Mouse (Mus musculus): Measurements from ENCODE around the gene Ankle2. TPM values are rescaled to one million over a fixed set of nuclear protein-coding genes. Genes with fewer than 3 reads are reported as not detected.

Ankle2 gene
- total RNA-seq, 2 experiments from 2014 or later = 37.5 to 46.0 TPM

GRCm38 (mm10) chr5:110276910-110277309 is 46.1 kb downstream of the Ankle2 start:
- no peak for DNase-seq (ENCODE audit: low spot score in 2 of 2)
- intact Hi-C loops (cut with DNase I) = no loop called here

GRCm38 (mm10) chr5:110281984-110282383 is 51.2 kb downstream of the Ankle2 start:
- no peak for DNase-seq (ENCODE audit: low spot score in 2 of 2)
- intact Hi-C loops (cut with DNase I) = no loop called here

GRCm38 (mm10) chr5:110284536-110284935 is 53.7 kb downstream of the Ankle2 start:
- intact Hi-C loops (cut with DNase I) = no loop called here
- peak in 1 of 2 experiments; percentile 6 for DNase-seq (ENCODE audit: low spot score in 2 of 2)

GRCm38 (mm10) chr5:110285156-110285555 is 54.4 kb downstream of the Ankle2 start:
- intact Hi-C loops (cut with DNase I) = no loop called here
- DNase-seq (ENCODE audit: low spot score in 2 of 2) = no peak

- peak; percentile 84 to 85 for DNase-seq (ENCODE audit: low spot score in 2 of 2)
- intact Hi-C loops (cut with DNase I) = no loop called here
Observed at GRCm38 (mm10) chr5:110285770-110286445, 55.1 kb downstream of the Ankle2 start, which contains the start of the genes Pxmp2 and Pole. TSS of gene Pxmp2 (minus strand) at chr5:110286186. TSS of gene Pole (plus strand) at chr5:110286306.

GRCm38 (mm10) chr5:110286446-110287083 is 55.8 kb downstream of the Ankle2 start:
- intact Hi-C loops (cut with DNase I) = no loop called here
- DNase-seq (ENCODE audit: low spot score in 2 of 2) = no peak

- no peak for DNase-seq (ENCODE audit: low spot score in 2 of 2)
- intact Hi-C loops (cut with DNase I) = no loop called here
Observed at GRCm38 (mm10) chr5:110287084-110287475, 56.3 kb downstream of the Ankle2 start.

GRCm38 (mm10) chr5:110291649-110292048 is 60.8 kb downstream of the Ankle2 start:
- DNase-seq (ENCODE audit: low spot score in 2 of 2) = no peak
- intact Hi-C loops (cut with DNase I) = no loop called here

- DNase-seq (ENCODE audit: low spot score in 2 of 2) = no peak
- intact Hi-C loops (cut with DNase I) = no loop called here
Observed at GRCm38 (mm10) chr5:110296637-110297036, 65.8 kb downstream of the Ankle2 start.

GRCm38 (mm10) chr5:110300591-110300990 is 69.8 kb downstream of the Ankle2 start:
- intact Hi-C loops (cut with DNase I) = no loop called here
- no peak for DNase-seq (ENCODE audit: low spot score in 2 of 2)

Other genes with a start within 250 kb of the Ankle2 start
- gene Zfp932, start 234.5 kb upstream of the Ankle2 start, total RNA-seq (2021) = 10 to 100 TPM; 44.6 to 56.6 TPM
- gene Gm17655, start 158.5 kb upstream of the Ankle2 start, total RNA-seq (2021) = 10 to 100 TPM in 1 of 2 experiments, 1 to 10 TPM in 1; 8.1 to 10.3 TPM
- under 1 TPM; 0.25 to 0.53 TPM for gene Gm35315, start 136.6 kb upstream of the Ankle2 start, total RNA-seq (2021)
- 10 to 100 TPM in 1 of 2 experiments, 1 to 10 TPM in 1; 9.6 to 12.8 TPM for gene Plcxd1, start 131.0 kb upstream of the Ankle2 start, total RNA-seq (2021)
- 10 to 100 TPM; 80.5 to 95.6 TPM for gene Gtpbp6, start 122.8 kb upstream of the Ankle2 start, total RNA-seq (2021)
- 10 to 100 TPM; 17.4 to 18.6 TPM for gene Zfp605, start 120.9 kb upstream of the Ankle2 start, total RNA-seq (2021)
- gene Chfr, start 95.2 kb upstream of the Ankle2 start, total RNA-seq (2021) = 10 to 100 TPM; 51.3 to 54.7 TPM
- 10 to 100 TPM; 42.3 to 44.4 TPM for gene Golga3, start 54.3 kb upstream of the Ankle2 start, total RNA-seq (2021)
- gene Pgam5, start 38.9 kb downstream of the Ankle2 start, total RNA-seq (2021) = 10 to 100 TPM; 60.0 to 65.1 TPM
- 1 to 10 TPM; 8.0 to 8.1 TPM for gene Pxmp2, start 55.2 kb downstream of the Ankle2 start, total RNA-seq (2021)
- gene Pole, start 55.3 kb downstream of the Ankle2 start, total RNA-seq (2021) = 1 to 10 TPM; 1.3 TPM
- under 1 TPM in 1 of 2 experiments, not detected in 1; 0.23 TPM for gene P2rx2, start 112.2 kb downstream of the Ankle2 start, total RNA-seq (2021)
- gene Lrcol1, start 113.7 kb downstream of the Ankle2 start, total RNA-seq (2021) = not detected
- 10 to 100 TPM; 68.6 to 73.8 TPM for gene Fbrsl1, start 217.5 kb downstream of the Ankle2 start, total RNA-seq (2021)

Data from left cerebral cortex, postnatal 25 days (tissue).